Mouse (Mus musculus) 3T3-L1 (cell line): Measurements from ENCODE around the gene Rps26.
A peak's percentile ranks its signal among the peaks of the same experiment; 100 is the strongest.

ENCODE experiments used
- DNase-seq: peaks from one replicate; pipeline ENCODE4 v3.0.0-alpha.2; 2015; ENCODE audit warnings: low read depth, low spot score

The Rps26 gene

GRCm38 (mm10) chr10:128626311-128627310 is at the start of gene Rps26:
TSS of gene Rps26 (minus strand) at chr10:128626747.
- peak; percentile 99 for DNase-seq

GRCm38 (mm10) chr10:128674469-128675008 is 48.0 kb upstream of the Rps26 start:
- peak; percentile 74 for DNase-seq

- DNase-seq = peak; percentile 75
Observed at GRCm38 (mm10) chr10:128673763-128674468, 47.4 kb upstream of the Rps26 start, which contains the start of gene Suox. TSS of gene Suox (minus strand) at chr10:128674073.

GRCm38 (mm10) chr10:128671148-128671547 is 44.6 kb upstream of the Rps26 start:
- no peak for DNase-seq

- no peak for DNase-seq
Observed at GRCm38 (mm10) chr10:128668790-128669672, 42.5 kb upstream of the Rps26 start.

- peak; percentile 32 for DNase-seq
Observed at GRCm38 (mm10) chr10:128665806-128666205, 39.3 kb upstream of the Rps26 start.

- DNase-seq = no peak
Observed at GRCm38 (mm10) chr10:128665307-128665706, 38.8 kb upstream of the Rps26 start.

- no peak for DNase-seq
Observed at GRCm38 (mm10) chr10:128664808-128665207, 38.3 kb upstream of the Rps26 start.

- DNase-seq = no peak
Observed at GRCm38 (mm10) chr10:128663441-128664220, 37.1 kb upstream of the Rps26 start.

GRCm38 (mm10) chr10:128662465-128662864 is 35.9 kb upstream of the Rps26 start:
- no peak for DNase-seq

GRCm38 (mm10) chr10:128659490-128659889 is 32.9 kb upstream of the Rps26 start:
- no peak for DNase-seq

GRCm38 (mm10) chr10:128657844-128658243 is 31.3 kb upstream of the Rps26 start:
- DNase-seq = no peak

GRCm38 (mm10) chr10:128656731-128657130 is 30.2 kb upstream of the Rps26 start:
- DNase-seq = no peak

- DNase-seq = no peak
Observed at GRCm38 (mm10) chr10:128655254-128655653, 28.7 kb upstream of the Rps26 start.

GRCm38 (mm10) chr10:128653866-128654265 is 27.3 kb upstream of the Rps26 start:
- DNase-seq = no peak

GRCm38 (mm10) chr10:128646139-128647089 is 19.9 kb upstream of the Rps26 start:
- no peak for DNase-seq

- DNase-seq = no peak
Observed at GRCm38 (mm10) chr10:128645111-128646011, 18.8 kb upstream of the Rps26 start, which contains the start of gene Ikzf4. TSS of gene Ikzf4 (minus strand) at chr10:128645991.

- no peak for DNase-seq
Observed at GRCm38 (mm10) chr10:128642749-128643148, 16.2 kb upstream of the Rps26 start.
